Mouse (Mus musculus) lung, postnatal 0 days (tissue): ENCODE measurements around the gene Thrb.

Experiments used
- CTCF ChIP-seq: IDR thresholded peaks from 2 replicates; pipeline ENCODE4 v1.5.1; 2016; ENCODE audit warnings: antibody characterized with exemption, mild to moderate bottlenecking
- EP300 ChIP-seq: IDR thresholded peaks from 2 replicates; pipeline ENCODE4 v1.6.1; 2016; ENCODE audit warnings: antibody characterized with exemption, mild to moderate bottlenecking, control low read depth

DNA sequence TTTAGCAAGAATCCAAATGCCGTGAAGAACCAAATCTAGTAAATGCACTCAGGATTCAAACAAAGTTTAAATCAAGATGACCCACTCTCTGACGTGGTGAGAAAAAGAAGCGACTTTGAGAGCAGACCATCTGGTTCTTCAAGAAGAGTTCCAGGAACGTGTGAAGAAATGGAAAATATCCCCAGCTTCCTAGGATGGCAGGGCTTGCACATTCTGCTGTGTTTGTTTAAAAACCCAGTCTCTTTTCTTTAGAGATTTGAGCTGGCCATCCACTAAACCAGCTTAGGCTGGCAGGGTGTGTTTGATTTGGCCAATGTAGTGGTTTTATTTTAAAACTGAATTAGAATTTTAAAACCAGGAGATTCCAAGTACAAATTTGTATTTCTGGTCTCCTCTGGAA lies 246.9 kb downstream of the Thrb start:
- TF ChIP-seq CTCF = no peak
- no peak for TF ChIP-seq EP300
